Mouse (Mus musculus): ENCODE results near the gene Malsu1.

DNA sequence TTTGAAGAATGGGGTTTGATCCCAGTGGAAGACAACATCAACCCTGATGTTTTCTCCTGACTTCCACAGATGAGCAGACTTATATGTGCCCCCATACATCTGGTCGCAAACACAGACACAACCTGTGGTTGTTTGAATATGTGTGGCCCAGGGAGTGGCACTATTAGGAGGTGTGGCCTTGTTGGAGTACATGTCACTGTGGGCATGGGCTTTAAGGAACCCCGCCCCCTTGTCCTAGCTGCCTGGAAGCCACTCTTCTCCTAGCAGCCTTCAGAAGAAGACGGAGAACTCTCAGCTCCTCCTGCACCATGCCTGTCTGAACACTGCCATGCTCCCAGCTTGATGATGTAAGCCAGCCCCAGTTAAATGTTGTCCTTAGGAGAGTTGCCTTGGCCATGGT, 46.8 kb downstream of the Malsu1 start:
- TF ChIP-seq POLR2A (IDR thresholded peaks at IDR 0.05; ENCODE audit: borderline replicate concordance, extremely low read depth, low read depth, low read length), result no peak
- TF ChIP-seq CTCF (IDR thresholded peaks at IDR 0.05; ENCODE audit: insufficient read depth, low read length), result no peak
